Comparison of ENCODE assay signal across 13 mouse cellular contexts in the genomic region with DNA sequence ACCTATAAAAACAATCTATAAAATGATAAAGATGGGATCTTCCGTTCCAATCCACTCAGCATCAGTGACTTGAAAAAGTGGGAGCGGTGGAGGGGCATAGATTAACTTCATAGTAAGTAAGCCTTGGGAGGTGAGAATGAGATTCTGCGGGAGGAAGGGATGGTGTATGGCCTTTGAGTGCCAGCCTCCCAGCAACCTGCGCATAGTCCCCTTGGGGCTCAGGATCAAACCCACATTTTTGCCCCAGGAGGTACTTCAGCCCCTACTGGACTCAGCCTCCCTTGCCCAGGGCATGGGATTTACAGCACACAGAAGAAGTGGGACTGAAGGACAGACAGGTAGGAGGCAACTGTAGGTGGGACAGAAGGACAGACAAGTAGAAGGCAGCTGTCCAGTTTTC. TPM values are rescaled to one million over a fixed set of nuclear protein-coding genes. Genes with fewer than 3 reads are reported as not detected.
DNase-seq lines count a peak whose midpoint lies in the region; ATAC-seq and TF ChIP-seq lines count a peak whose summit lies in the region.
"Had no signal": no experiment of that assay in that cellular context is flagged by ENCODE, and none has a peak within 500 bp of the region (broad histone marks: within the 10 kb centered on the region; RNA-seq: fewer than 3 reads in every experiment).

No protein-coding gene starts in this region.

- TF ChIP-seq POLR2A in cerebellum, adult 2 months (IDR thresholded peaks at IDR 0.05; ENCODE audit: borderline replicate concordance, insufficient read depth, low read length): no peak
- TF ChIP-seq POLR2A in kidney, adult 2 months (IDR thresholded peaks at IDR 0.05; ENCODE audit: low read depth, low read length): no peak
- TF ChIP-seq POLR2A in CH12.LX (IDR thresholded peaks at IDR 0.05; ENCODE audit: low read depth, low read length): no peak

- H3K79me2 ChIP-seq in CH12.LX (replicated peaks; ENCODE audit: control insufficient read depth, extremely low read depth, insufficient read depth, poor library complexity, severe bottlenecking): peaks cover 7% of the 10 kb centered on the region

- no peak for DNase-seq in cerebellum, adult 2 months
- DNase-seq in cerebellum, adult 11 months: no peak
- DNase-seq in kidney, adult 2 months: no peak
- no peak for DNase-seq in CH12.LX (ENCODE audit: extremely low read depth)
- no peak for DNase-seq in left cerebral cortex, adult 11 months (ENCODE audit: low spot score)
- DNase-seq in right cerebral cortex, postnatal 10 days (ENCODE audit: low spot score in 2 of 2): no peak
- DNase-seq: lung, embryonic 14.5 days; right cerebral cortex, postnatal 25 days had no signal

- 23% methylated on average over 4 of the region's 4 CpGs for WGBS in cerebellum, adult 2 months
- WGBS in kidney, adult 2 months: 59% methylated on average over 4 of the region's 4 CpGs
- WGBS in kidney, embryonic 14.5 days: 67% methylated on average over 4 of the region's 4 CpGs
- 66% methylated on average over 4 of the region's 4 CpGs for WGBS in midbrain, embryonic 13.5 days

- no peak overlapping the region for H3K4me2 ChIP-seq in kidney, embryonic 14.5 days (replicated peaks; ENCODE audit: low read depth, low read length)
- peak overlapping the region; percentile 46 for H3K4me2 ChIP-seq in CH12.LX (ENCODE audit: insufficient read depth, low read depth, poor library complexity, severe bottlenecking)
- peak overlapping the region; percentile 85 for H3K4me2 ChIP-seq in midbrain, embryonic 13.5 days (replicated peaks)

- no peak overlapping the region; the same call in 1 of the 2 replicates for H3K9ac ChIP-seq in kidney, embryonic 14.5 days (ENCODE audit: low read depth, low read length)
- peak overlapping the region; percentile 24; the same call in 1 of the 2 replicates for H3K9ac ChIP-seq in CH12.LX (ENCODE audit: insufficient read depth, low read depth)
- H3K9ac ChIP-seq in midbrain, embryonic 13.5 days (replicated peaks): no peak overlapping the region
- H3K9ac ChIP-seq: lung, embryonic 14.5 days had no signal

- dilution Hi-C loops in CH12.LX (cut with MboI; ENCODE audit: extremely low pct_ligation_motif_present, extremely low pct_unique_long_range_greater_than_20kb, low sequenced_read_pairs): no loop called here

- ATAC-seq in kidney, embryonic 14.5 days (ENCODE audit: low FRiP score, low TSS enrichment): no peak
- no peak for ATAC-seq in midbrain, embryonic 13.5 days

- H3K9me3 ChIP-seq in kidney, embryonic 14.5 days (ENCODE audit: control insufficient read depth, low read length): no peaks in the 10 kb centered on the region
- no peaks in the 10 kb centered on the region for H3K9me3 ChIP-seq in CH12.LX (replicated peaks; ENCODE audit: low read length)
- no peaks in the 10 kb centered on the region for H3K9me3 ChIP-seq in midbrain, embryonic 13.5 days

- no peak for TF ChIP-seq EP300 in CH12.LX (IDR thresholded peaks at IDR 0.05; ENCODE audit: low read length)

- TF ChIP-seq RAD21 in CH12.LX (IDR thresholded peaks at IDR 0.05; ENCODE audit: low read depth, low read length): no peak

- H3K27me3 ChIP-seq in cerebellum, adult 2 months (ENCODE audit: control insufficient read depth, insufficient read depth, low read length): no peaks in the 10 kb centered on the region
- no peaks in the 10 kb centered on the region for H3K27me3 ChIP-seq in kidney, adult 2 months (replicated peaks; ENCODE audit: control insufficient read depth, insufficient read depth, low read length)
- H3K27me3 ChIP-seq in kidney, embryonic 14.5 days (ENCODE audit: control insufficient read depth, insufficient read depth, low read length): no peaks in the 10 kb centered on the region
- no peaks in the 10 kb centered on the region for H3K27me3 ChIP-seq in CH12.LX (replicated peaks)
- peaks cover 8% of the 10 kb centered on the region; the same call in 1 of the 2 replicates for H3K27me3 ChIP-seq in midbrain, embryonic 13.5 days

- peak overlapping the region; percentile 37; the same call in 1 of the 2 replicates for H3K27ac ChIP-seq in cerebellum, adult 2 months (ENCODE audit: insufficient read depth, low read length)
- peak overlapping the region; percentile 57 for H3K27ac ChIP-seq in kidney, adult 2 months (ENCODE audit: insufficient read depth, low read depth, low read length)
- no peak overlapping the region for H3K27ac ChIP-seq in kidney, embryonic 14.5 days (ENCODE audit: low read depth, low read length)
- peak overlapping the region; percentile 83 for H3K27ac ChIP-seq in CH12.LX (ENCODE audit: insufficient read depth, low read depth)
- no peak overlapping the region for H3K27ac ChIP-seq in midbrain, embryonic 13.5 days

- H3K4me3 ChIP-seq in cerebellum, adult 2 months (replicated peaks; ENCODE audit: insufficient read depth, low read depth, low read length): peak overlapping the region; percentile 61
- H3K4me3 ChIP-seq in kidney, adult 2 months (ENCODE audit: insufficient read depth, low read depth, low read length): peak overlapping the region; percentile 4; the same call in 1 of the 2 replicates
- no peak overlapping the region for H3K4me3 ChIP-seq in kidney, embryonic 14.5 days (ENCODE audit: low read length)
- H3K4me3 ChIP-seq in CH12.LX (replicated peaks in 1 of 3; ENCODE audit: low read depth in 2 of 3, low read length in 2 of 3, poor library complexity in 1 of 3): peak overlapping the region in 1 of 3 experiments; percentile 12
- 0 out of 2 replicates have a peak overlapping the region, but pooled peaks have one; percentile 8 for H3K4me3 ChIP-seq in midbrain, embryonic 13.5 days (replicated peaks)

- in situ Hi-C loops in CH12.LX (cut with MboI; ENCODE audit: low pct_ligation_motif_present, low pct_unique_long_range_greater_than_20kb, low sequenced_read_pairs): no loop called here

- H3K4me1 ChIP-seq in cerebellum, adult 2 months (ENCODE audit: control insufficient read depth, insufficient read depth, low read length): peaks cover 49% of the 10 kb centered on the region
- H3K4me1 ChIP-seq in kidney, adult 2 months (ENCODE audit: control insufficient read depth, insufficient read depth, low read length): peaks cover 12% of the 10 kb centered on the region; the same call in 1 of the 2 replicates
- peaks cover 7% of the 10 kb centered on the region; the same call in 1 of the 2 replicates for H3K4me1 ChIP-seq in kidney, embryonic 14.5 days (ENCODE audit: control insufficient read depth, insufficient read depth, low read length)
- H3K4me1 ChIP-seq in CH12.LX (ENCODE audit: control insufficient read depth in 1 of 2, insufficient read depth in 2 of 2): peaks cover 22 to 73% of the 10 kb centered on the region in 2 experiments; a peak in 3 of 4 replicates
- H3K4me1 ChIP-seq in midbrain, embryonic 13.5 days (replicated peaks): peaks cover 39% of the 10 kb centered on the region

- no peaks in the 10 kb centered on the region for H3K36me3 ChIP-seq in kidney, adult 2 months (ENCODE audit: control insufficient read depth, insufficient read depth, low read length)
- H3K36me3 ChIP-seq in kidney, embryonic 14.5 days (ENCODE audit: control insufficient read depth, insufficient read depth, low read length): no peaks in the 10 kb centered on the region
- H3K36me3 ChIP-seq in CH12.LX (replicated peaks in 1 of 2; ENCODE audit: control insufficient read depth in 1 of 2, insufficient read depth in 1 of 2, low read length in 1 of 2): peaks cover 0 to 36% of the 10 kb centered on the region in 2 experiments
- no peaks in the 10 kb centered on the region for H3K36me3 ChIP-seq in midbrain, embryonic 13.5 days

- no peak for TF ChIP-seq CTCF in cerebellum, adult 2 months (IDR thresholded peaks at IDR 0.05; ENCODE audit: borderline replicate concordance, insufficient read depth, low read depth, low read length)
- no peak for TF ChIP-seq CTCF in kidney, adult 2 months (conservative IDR thresholded peaks at IDR 0.05; ENCODE audit: insufficient read depth, insufficient read length, low read depth, low read length)
- TF ChIP-seq CTCF in CH12.LX (conservative IDR thresholded peaks at IDR 0.05 in 1 of 2, IDR thresholded peaks at IDR 0.05 in 1 of 2; ENCODE audit: low read depth in 2 of 2, low read length in 2 of 2): no peak

TF ChIP-seq in CH12.LX, 34 proteins besides CTCF, POLR2A, EP300 and RAD21:
- TF ChIP-seq CHD1 (IDR thresholded peaks at IDR 0.05; ENCODE audit: low read depth, low read length) (peak; percentile 39; the same call in 1 of the 2 replicates), NRF1 (IDR thresholded peaks at IDR 0.05; ENCODE audit: low read depth, low read length) (no peak)

RNA-seq across cellular contexts. Expression of a gene that starts 2.6 kb away (rescaled TPM):
- 235 and 254 TPM in 2 replicates for polyA plus RNA-seq in cerebellum, adult 2 months (2012; rRNA removed)
- polyA plus RNA-seq in kidney, adult 2 months (2012; rRNA removed): 106 and 110 TPM in 2 replicates
- polyA plus RNA-seq in kidney, embryonic 14.5 days (2014; fragmentation: Nextera tagmentation; extraction: Ambion mirVana): 15.9 and 28.8 TPM in 2 replicates
- 25.4 and 27.1 TPM in 2 replicates for total RNA-seq in CH12.LX (2012; rRNA removed)
- 20.4 and 24.2 TPM in 2 replicates for total RNA-seq in CH12.LX (2014; rRNA removed)
- polyA plus RNA-seq in CH12.LX (2012; ENCODE audit: insufficient read length, low read depth): 30.6 and 32.7 TPM in 2 replicates
- 19.1 and 21.0 TPM in 2 replicates for polyA plus RNA-seq in midbrain, embryonic 13.5 days (2015; fragmentation: Nextera tagmentation; extraction: Ambion mirVana)

RNA-seq across cellular contexts. Expression of a gene that starts 58.8 kb away (rescaled TPM):
- 0.13 and 0.15 TPM in 2 replicates for polyA plus RNA-seq in cerebellum, adult 2 months (2012; rRNA removed)
- not detected in 2 replicates for polyA plus RNA-seq in kidney, adult 2 months (2012; rRNA removed)
- not detected in 2 replicates for polyA plus RNA-seq in kidney, embryonic 14.5 days (2014; fragmentation: Nextera tagmentation; extraction: Ambion mirVana)
- total RNA-seq in CH12.LX (2012; rRNA removed): not detected in 2 replicates
- not detected in 2 replicates for total RNA-seq in CH12.LX (2014; rRNA removed)
- polyA plus RNA-seq in CH12.LX (2012; ENCODE audit: insufficient read length, low read depth): not detected in 2 replicates
- polyA plus RNA-seq in midbrain, embryonic 13.5 days (2015; fragmentation: Nextera tagmentation; extraction: Ambion mirVana): not detected in 2 replicates
- total RNA-seq: ES-E14 had no signal
- polyA plus RNA-seq: gonadal fat pad, adult 2 months; lung, embryonic 14.5 days; thymus, postnatal 0 days had no signal

Comparison
In these comparisons a context has a peak if more than half of its experiments do, and no peak if none do; other contexts are left out.
1. H3K27ac ChIP-seq: peak in cerebellum, adult 2 months (single experiment), kidney, adult 2 months (single experiment) and CH12.LX (single experiment); none in kidney, embryonic 14.5 days (single experiment) and midbrain, embryonic 13.5 days (single experiment).